Mouse (Mus musculus) ovary, postnatal 10 days (tissue): ENCODE measurements around the gene Rsrc1.

Source experiments
- DNase-seq: peaks from one replicate; pipeline ENCODE4 v3.0.0; 2022; ENCODE audit warnings: low spot score

Rsrc1 gene

DNA sequence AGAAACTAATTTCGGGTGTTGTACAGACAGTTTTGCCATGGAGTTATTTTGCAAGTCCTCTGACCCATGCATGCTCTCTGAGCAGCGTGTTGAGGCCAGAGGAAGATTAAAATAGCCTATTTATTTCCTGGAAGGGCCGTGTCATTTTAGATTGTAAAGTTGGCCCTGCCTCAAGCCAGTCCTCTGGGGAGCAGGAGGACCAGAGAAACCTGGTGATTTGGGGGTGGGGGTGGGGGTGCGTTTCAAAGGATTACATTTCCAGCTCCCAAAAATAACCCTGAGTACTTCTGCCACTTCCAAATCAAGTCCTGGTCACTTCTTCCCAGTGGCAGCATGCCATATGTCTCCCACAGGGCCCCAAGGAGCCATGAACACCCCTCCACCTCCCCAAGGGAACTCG, 391.6 kb downstream of the Rsrc1 start:
- no peak for DNase-seq

DNA sequence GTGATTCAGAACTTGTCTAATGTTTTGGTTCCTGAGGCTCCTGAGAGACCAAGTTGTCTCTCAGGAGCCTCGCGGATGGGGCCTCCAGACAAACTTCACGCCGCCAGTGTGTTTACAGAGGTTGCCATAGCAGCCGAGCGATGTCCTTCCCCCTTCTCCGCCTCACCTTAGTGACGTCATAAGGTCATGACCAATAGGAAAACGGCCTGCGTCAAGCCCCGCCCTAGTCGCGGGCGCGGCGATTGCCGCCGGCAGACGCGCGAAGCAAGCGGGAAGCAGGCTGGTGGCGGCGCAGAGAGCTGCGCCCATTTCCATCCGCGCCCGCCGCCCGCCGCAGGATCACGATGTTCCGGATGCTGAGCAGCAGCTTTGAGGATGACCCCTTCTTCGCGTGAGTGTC, 392.7 kb downstream of the Rsrc1 start, which contains the start of gene Mlf1:
Gene Mlf1 (plus strand): TSS at position 226 of the 400 bp plus-strand sequence.
- peak; percentile 66 for DNase-seq

GRCm38 (mm10) chr3:67374360-67374778, 393.2 kb downstream of the Rsrc1 start:
- no peak for DNase-seq

- no peak for DNase-seq
Observed at GRCm38 (mm10) chr3:67375063-67375462, 393.9 kb downstream of the Rsrc1 start, which contains the start of gene Gm17402. TSS of gene Gm17402 (minus strand) at chr3:67375163.

GRCm38 (mm10) chr3:67378215-67378614, 397.0 kb downstream of the Rsrc1 start:
- DNase-seq: no peak
